Mouse (Mus musculus): Measurements from ENCODE around the gene Sik1.

GRCm38 (mm10) chr17:31858786-31859185 lies 3.2 kb upstream of the Sik1 start:
- no peak for TF ChIP-seq CTCF (IDR thresholded peaks at IDR 0.05; ENCODE audit: extremely low read depth, insufficient read depth, low read length)
- no peak for TF ChIP-seq POLR2A (IDR thresholded peaks at IDR 0.05; ENCODE audit: extremely low read depth, insufficient read depth, low read length)
